Mouse (Mus musculus) thymus, adult 18-20 months (tissue): ENCODE results near the gene Gan.
A peak's percentile ranks its signal among the peaks of the same experiment; 100 is the strongest.

ENCODE experiments used
- DNase-seq, 2 experiments: peaks; one replicate each; pipeline ENCODE4 v3.0.0; 2022; ENCODE audit warnings: mixed read lengths in 2 of 2

The Gan gene

DNA sequence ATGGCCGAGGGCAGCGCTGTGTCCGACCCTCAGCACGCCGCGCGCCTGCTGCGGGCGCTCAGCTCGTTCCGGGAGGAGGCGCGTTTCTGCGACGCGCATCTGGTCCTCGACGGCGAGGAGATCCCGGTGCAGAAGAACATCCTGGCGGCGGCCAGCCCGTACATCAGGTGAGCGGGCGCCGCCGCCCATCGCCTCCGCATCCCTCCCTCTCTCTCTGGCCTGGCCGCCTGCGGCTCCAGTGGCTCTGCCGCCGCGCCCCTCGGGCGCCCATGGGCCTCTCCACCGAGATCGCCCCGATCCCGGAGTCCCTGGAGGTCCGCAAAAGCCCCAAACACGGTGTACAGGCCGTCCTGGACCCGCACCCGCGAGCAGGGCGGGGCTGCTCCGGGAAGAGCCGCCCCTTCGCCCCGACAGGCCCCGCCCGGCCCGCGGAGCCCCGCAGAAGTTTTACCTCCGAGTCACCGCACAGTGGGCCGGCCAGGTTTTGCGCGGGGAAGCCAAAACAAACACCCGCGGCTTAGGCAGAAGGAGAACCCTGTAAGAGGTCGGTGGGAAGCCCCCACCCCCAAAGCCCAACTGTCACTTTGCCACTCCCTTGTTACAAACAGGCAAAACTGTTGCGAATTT is at the start of gene Gan:
TSS of gene Gan (plus strand) at position 1 of the 627 bp plus-strand sequence.
- peak; percentile 27 to 30 for DNase-seq

DNA sequence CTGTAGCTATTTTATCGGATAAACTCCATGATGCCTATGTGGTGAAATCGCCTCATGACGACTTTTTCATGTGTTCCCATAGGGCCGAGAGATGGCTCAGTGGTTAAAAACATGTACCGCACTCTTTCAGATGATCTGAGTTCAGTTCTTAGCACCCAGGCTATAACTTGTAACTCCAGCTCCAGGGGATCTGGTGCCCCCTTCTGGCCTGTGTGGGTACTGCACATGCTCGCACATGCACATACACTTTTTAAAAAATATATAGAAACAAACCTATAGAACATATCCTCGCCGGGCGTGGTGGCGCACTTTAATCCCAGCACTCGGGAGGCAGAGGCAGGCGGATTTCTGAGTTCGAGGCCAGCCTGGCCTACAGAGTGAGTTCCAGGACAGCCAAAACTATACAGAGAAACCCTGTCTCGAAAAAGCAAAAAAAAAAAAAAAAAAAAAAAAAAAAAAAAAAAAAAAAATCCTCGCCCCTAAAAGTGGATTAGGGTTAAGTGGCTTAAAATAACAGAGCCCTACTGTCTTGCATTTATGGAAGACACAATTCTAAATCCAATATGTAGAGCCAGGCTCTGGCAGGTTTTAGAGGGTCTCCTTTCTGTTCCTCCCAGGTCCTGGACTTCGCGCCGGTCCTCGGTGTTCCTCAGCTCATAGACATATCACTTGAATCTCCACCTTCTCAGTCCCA is 48.8 kb upstream of the Gan start:
- DNase-seq, result peak in 1 of 2 experiments; percentile 14

DNA sequence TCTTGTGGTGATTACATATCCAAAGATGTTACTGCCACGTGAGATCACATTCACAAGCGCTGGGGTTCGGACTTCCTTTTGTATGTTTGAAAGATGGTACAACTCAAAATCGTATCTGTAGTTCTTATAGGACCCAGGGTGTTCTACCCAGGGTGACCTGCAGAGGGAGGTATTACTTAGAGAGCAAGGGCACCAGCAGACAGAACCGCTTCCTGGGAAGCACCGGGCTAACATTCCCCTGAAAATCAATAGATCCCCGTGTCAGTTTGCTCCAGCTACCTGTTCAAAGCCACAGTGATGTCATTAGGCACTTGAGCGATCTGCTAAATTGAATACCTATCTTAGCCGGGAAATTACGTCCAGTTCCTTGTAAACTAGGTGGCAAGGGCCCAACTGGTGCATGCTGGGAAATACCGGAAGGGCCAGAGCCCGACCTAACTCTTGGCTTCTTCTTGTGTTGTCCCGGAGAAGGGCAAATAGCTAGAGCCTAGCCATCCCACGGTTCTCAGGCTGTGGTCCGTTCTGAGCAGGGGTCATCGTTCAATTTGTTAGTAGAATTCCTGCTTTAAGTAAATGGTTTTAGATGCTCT is 48.0 kb upstream of the Gan start:
- DNase-seq, result peak in 1 of 2 experiments; percentile 18

- DNase-seq, result no peak
Observed at GRCm38 (mm10) chr8:117111641-117112040, 46.3 kb upstream of the Gan start.

DNA sequence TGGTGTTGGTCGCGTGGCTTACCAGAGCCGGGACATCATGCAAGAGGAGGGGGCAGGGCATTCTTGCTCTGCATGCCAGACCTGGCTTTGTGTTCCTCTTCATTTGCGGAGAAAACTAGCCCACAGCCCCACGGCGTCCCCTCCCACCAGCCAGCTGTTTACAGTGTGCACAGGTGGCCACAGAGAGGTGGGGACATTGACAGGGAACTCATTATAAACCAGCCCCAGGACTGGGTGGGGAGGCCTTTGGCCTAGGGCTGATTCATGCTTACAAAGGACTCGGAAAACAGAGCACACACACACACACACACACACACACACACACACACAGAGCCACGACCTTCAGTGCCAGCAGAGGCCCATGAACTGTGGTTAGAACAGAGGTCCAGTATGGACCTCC is 45.7 kb upstream of the Gan start:
- no peak for DNase-seq

DNA sequence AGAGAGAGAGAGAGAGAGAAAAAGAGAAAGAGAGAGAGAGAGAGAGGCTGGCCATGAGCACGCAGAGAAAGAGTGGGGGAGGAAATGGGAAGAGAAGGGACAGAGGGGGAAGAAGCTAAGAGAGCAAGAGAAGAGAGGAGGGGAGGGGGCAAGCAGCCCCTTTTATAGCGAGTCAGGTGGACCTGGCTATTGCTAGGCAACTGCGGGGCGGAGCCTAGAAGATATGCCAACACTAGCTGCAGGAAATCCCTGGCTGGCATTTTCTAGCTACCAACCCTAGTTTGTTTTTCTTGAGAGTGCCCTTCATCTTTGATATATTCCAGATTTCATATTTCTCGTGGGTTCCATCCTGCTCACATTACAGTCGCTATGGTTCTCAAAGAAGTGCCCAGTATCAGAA is 42.8 kb upstream of the Gan start:
- DNase-seq, result no peak

DNA sequence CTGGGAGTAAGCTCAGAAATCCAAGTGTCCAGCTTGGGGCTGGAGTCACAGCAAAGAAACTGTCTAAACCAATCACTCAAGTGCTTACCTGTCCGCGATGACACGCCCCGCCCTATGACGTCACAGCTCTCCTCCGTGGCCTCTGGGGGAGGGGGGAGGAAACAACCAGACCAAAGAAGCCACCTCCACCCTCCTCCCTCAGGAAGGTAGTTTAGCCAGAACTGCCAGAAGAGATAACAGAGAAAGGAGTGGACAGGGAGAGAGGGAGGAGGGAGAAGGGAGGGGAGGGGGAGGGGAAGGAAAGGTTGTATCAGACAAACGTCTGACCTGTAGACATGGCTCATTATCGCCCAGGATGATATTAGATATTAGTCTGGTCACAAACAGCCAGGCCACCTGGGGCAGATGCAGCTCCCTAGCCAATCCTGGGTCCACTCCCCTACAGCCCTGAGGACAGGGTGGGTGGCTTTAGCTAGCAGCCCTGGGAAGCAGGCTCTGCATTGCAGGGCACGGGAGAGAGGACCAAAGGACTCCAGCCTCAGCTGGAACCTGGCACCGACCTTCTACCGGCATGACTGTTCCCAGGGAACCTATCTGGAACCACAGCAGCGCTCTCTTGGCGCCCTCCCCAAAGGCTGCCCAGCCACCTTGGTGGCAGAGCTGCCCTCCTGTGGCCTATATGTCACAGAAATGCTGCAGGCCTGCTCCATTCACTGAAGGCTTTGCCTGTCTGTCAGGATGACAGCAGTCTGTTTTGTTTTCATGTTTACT is 42.1 kb upstream of the Gan start:
- no peak for DNase-seq

DNA sequence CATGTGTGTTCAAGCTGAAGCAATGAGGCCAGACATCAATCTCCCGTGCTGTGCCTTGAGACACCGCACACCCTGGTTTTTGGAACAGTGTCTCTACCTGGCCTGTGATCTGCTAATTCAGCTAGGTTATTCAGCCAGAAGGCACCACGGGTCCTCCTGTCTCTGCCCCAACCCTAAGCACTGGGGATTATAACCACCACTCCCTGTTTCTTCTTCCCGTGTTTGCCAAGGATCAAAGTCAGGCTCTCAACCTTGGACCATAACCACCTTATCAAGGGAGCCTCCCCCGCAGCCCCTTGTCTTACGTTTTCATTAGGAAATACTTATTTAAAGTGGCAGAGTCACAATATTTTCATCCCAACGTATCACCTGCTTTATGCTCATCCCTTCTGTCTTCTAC is 41.4 kb upstream of the Gan start:
- no peak for DNase-seq

- DNase-seq, result no peak
Observed at GRCm38 (mm10) chr8:117118409-117118808, 39.5 kb upstream of the Gan start.

GRCm38 (mm10) chr8:117121277-117121676 is 36.7 kb upstream of the Gan start:
- DNase-seq, result no peak

GRCm38 (mm10) chr8:117123850-117124633 is 33.9 kb upstream of the Gan start:
- no peak for DNase-seq

DNA sequence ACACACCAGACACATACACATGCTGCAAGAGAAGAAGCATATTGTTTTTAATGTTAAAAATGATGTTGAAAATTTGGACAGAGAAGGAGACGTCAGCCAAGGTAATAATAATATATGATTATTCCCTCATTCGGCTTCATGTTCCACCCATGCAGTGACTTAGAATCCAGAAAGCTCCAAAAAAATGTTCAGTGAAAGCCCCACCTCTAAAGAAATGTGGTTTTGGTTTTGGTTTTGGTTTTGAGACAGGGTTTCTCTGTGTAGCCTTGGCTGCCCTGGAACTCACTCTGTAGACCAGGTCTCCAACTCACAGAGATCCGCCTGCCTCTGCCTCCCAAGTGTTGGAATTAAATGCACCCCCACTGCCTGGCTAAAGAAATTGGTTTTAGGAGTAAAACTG is 32.1 kb upstream of the Gan start:
- DNase-seq, result no peak

DNA sequence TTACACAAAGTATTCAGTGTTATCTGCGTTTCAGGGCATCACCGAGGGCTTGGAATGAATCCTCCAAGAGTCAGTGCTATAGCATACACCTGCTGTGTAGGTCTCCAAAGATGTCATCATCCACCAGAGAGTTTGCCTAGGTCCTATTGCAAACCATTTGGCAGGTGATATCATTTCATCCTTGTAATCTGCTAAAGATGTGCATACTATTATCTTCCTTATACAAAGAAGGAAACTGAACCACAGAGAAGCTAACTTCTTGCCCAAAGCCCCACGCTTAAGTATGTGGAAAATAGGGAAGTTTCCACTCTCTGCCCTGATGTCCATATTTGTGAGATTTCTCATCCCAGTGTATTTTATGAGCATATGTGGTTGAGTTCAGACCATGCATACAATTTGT is 31.5 kb upstream of the Gan start:
- DNase-seq, result no peak

DNA sequence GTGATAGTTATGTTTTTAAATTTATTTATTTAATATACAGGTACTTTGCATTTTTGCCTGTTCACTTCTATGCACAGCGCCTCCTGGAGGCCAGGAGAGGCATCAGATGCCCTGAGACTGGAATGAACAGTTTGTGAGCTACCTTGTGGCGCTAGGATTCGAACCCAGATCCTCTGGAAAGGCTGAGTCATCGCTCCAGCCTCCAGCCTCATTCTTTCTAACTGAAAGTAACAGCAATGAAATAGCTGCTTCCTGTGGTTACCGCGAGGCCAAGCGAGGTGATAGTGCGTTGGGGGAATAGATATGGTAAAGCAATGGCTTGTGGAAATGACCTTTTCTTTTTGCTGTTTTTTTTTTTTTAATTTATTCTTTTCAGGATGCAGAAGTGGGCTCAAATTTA is 30.9 kb upstream of the Gan start:
- no peak for DNase-seq

GRCm38 (mm10) chr8:117133702-117134101 is 24.2 kb upstream of the Gan start:
- no peak for DNase-seq

- no peak for DNase-seq
Observed at GRCm38 (mm10) chr8:117136351-117136750, 21.6 kb upstream of the Gan start.

GRCm38 (mm10) chr8:117136763-117137162 is 21.2 kb upstream of the Gan start:
- DNase-seq, result no peak

DNA sequence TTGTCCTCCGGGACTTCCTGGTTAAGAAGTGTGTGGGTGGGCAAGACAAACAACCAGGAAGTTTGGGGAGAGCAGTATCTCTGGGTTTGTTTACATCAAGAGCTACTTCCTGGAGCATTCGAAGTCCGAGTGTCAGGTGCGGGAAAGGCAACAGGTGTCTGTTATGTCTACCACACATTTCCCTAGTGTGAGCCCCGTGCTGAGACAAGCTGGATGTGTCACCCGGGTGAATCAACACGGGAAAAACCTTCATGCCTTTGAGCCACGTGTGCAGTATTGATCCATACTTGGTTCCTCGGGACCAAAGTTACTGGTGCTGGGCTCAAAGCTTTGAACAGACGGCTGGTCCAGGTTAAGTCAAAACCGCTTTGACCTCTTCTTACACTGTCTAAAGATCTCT is 20.6 kb upstream of the Gan start:
- no peak for DNase-seq

DNA sequence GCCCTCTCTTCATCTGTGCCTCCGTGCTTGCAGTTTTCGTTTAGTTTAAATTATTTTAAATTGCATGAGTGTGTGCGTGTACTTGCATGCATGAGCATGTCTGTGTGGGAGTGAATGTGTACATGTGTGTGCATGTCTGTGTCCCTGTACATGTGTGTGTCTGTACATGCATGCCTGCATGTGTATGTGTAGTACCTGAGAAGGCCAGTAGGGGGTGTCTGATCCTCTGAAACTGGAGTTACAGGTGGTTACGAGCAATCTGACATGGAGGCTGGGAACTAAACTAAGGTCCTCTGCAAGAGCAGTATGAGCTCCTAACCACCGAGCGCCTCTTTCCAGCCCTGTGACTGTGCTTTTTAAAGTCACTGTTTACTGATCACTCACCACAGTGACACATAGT is 9.4 kb upstream of the Gan start:
- no peak for DNase-seq

DNA sequence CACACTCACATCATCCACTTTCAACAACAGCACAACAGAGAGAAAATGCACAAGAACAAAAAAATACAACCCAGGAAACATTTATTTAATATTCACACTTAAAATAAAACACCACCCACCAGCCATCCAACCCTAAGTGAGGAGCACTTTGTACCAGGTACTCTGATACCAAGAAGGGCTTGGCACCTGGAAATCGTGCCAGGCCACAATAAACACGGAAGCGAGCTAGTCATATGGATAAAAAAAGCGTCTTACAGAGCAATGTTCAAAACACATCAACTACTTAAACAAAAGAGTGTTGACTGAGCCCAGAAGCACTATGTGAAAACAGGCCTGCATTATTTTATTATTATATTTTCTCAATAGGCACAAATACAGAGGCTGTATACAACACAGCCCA is 1.8 kb upstream of the Gan start:
- no peak for DNase-seq

GRCm38 (mm10) chr8:117156866-117157768 is 818 bp upstream of the Gan start:
- DNase-seq, result no peak

- peak; percentile 91 for DNase-seq
Observed at GRCm38 (mm10) chr8:117157769-117158091, 205 bp upstream of the Gan start.
